Mouse (Mus musculus) thymus, adult 2 months (tissue): ENCODE results near the gene Krtap28-13. TPM values are rescaled to one million over a fixed set of nuclear protein-coding genes. Genes with fewer than 3 reads are reported as not detected.

Experiments
- DNase-seq: peaks from one replicate; pipeline ENCODE4 v3.0.0; 2021
- H3K27ac ChIP-seq: fragments of 200-500 bp; 2 replicates; pipeline ENCODE4 v1.5.1; 2012; ENCODE audit warnings: low read length, control low read depth; ENCODE audit not compliant: control insufficient read depth, insufficient read depth
- H3K27me3 ChIP-seq: fragments of 200-500 bp; 2 replicates; pipeline ENCODE4 v1.6.1; 2012; ENCODE audit warnings: mild to moderate bottlenecking, low read length, moderate library complexity, mixed read lengths; ENCODE audit not compliant: control insufficient read depth, insufficient read depth
- H3K36me3 ChIP-seq: fragments of 200-500 bp; 2 replicates; pipeline ENCODE4 v1.6.1; 2012; ENCODE audit warnings: mild to moderate bottlenecking, low read length, moderate library complexity; ENCODE audit not compliant: control insufficient read depth, insufficient read depth
- H3K4me1 ChIP-seq: fragments of 200-500 bp; replicated peaks from 2 replicates; pipeline ENCODE4 v1.6.1; 2012; ENCODE audit warnings: low read length; ENCODE audit not compliant: control insufficient read depth, insufficient read depth
- H3K4me3 ChIP-seq: fragments of 200-500 bp; 2 replicates; pipeline ENCODE4 v1.5.1; 2012; ENCODE audit warnings: mild to moderate bottlenecking, low read length, control low read depth, moderate library complexity; ENCODE audit not compliant: control insufficient read depth, insufficient read depth
- CTCF ChIP-seq: fragments of 200-500 bp; IDR thresholded peaks from 2 replicates; pipeline ENCODE4 v1.5.1; 2012; ENCODE audit warnings: mild to moderate bottlenecking, control low read depth, low read length, moderate library complexity, borderline replicate concordance; ENCODE audit not compliant: control insufficient read depth, poor library complexity, insufficient read depth; ENCODE audit errors: extremely low read depth
- POLR2A ChIP-seq: fragments of 200-500 bp; IDR thresholded peaks from 2 replicates; pipeline ENCODE4 v1.6.1; 2012; ENCODE audit warnings: mild to moderate bottlenecking, low read length, control low read depth, moderate library complexity; ENCODE audit not compliant: control insufficient read depth, poor library complexity, insufficient read depth; ENCODE audit errors: extremely low read depth
- WGBS: fragments of 180-500 bp; shearing (Covaris S2); methylation state at CpG from one replicate; pipeline ENCODE4 v1.1.7; 2018; 5-methylcytosine and 5-hydroxymethylcytosine counted together
- polyA plus RNA-seq: library from polyadenylated mRNA; depleted of rRNA; stranded (reverse); fragments of >200 nt; gene quantifications from 2 replicates; pipeline ENCODE4 v1.2.3, GENCODE M21; 2012; rRNA removed

Gene Krtap28-13
- not detected in 2 replicates for polyA plus RNA-seq

DNA sequence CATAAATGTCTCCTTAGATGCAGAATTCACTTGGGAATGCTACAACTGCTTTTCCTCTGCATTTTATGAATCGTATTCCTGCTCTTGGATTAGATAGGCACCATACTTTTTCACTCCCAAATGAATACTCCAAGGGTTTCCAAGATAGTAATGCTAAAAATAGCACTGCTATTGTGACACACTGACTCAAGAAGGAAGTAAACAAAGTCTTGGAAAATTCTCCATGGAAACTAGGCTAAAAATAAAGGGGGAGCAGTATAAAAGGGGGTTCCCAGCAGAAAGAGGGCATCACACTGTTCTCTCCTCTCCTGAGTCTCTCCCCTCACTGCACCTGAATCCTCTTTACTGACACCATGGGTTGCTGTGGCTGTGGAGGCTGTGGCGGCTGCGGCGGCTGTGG is at the start of gene Krtap28-13:
Gene Krtap28-13, plus strand, starts transcription at position 288 of the 400 bp plus-strand sequence.
- Histone ChIP-seq H3K4me1 (no peaks in the 10 kb centered on the region), H3K36me3 (no peaks in the 10 kb centered on the region), H3K27ac (no peak within 1 kb of the TSS), H3K27me3 (no peaks in the 10 kb centered on the region), H3K4me3 (no peak within 1 kb of the TSS)
- no peak for DNase-seq
- TF ChIP-seq CTCF: no peak
- no peak for TF ChIP-seq POLR2A
- 94% methylated on average over 4 of the region's 4 CpGs for WGBS

DNA sequence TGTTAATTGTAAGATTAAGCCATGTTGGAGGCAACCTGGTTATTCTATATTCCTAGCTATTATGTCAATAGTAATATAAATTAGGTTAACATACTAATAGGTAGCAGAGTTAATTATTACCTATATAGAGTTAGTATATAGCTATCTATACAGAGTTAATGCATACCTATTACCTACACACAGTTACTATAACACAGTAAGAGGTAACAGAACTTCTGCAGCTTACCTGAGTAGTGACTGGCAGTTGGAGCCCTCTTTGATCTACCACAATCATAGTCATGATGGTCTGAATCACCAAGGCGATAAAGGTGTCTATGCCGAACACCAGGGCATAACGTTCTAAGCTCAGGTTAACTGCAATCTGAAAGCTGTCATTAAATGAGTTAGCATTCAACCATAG is 46.3 kb upstream of the Krtap28-13 start:
- no peaks in the 10 kb centered on the region for H3K4me1 ChIP-seq
- TF ChIP-seq CTCF (no peak), POLR2A (no peak)
- no peaks in the 10 kb centered on the region for H3K27me3 ChIP-seq
- 95% methylated on average over 3 of the region's 3 CpGs for WGBS
- H3K27ac ChIP-seq: no peak overlapping the region
- no peak overlapping the region for H3K4me3 ChIP-seq
- DNase-seq: no peak
- H3K36me3 ChIP-seq: no peaks in the 10 kb centered on the region

DNA sequence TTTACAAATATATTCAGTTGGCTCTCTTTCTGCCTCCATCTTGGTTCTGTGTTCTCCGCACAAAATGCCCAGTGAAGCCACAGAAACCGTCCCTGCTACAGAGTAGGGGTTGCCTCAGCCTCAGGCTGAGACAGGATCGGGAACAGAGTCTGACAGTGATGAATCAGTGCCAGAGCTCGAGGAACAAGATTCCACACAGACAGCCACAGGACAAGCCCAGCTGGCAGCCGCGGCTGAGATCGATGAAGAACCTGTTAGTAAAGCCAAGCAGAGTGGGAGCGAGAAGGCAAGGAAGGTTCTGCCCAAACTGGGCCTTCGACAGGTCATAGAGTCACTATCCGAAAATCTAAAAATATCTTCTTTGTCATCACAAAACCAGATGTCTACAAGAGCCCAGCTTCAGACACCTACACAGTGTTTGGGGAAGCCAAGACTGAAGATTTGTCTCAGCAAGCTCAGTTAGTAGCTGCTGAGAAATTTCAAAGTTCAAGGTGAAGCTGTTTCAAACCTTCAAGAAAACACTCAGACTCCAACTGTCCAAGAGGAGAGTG is 45.3 kb upstream of the Krtap28-13 start:
- no peak overlapping the region for H3K4me3 ChIP-seq
- TF ChIP-seq CTCF: no peak
- no peak for TF ChIP-seq POLR2A
- H3K27me3 ChIP-seq: no peaks in the 10 kb centered on the region
- H3K4me1 ChIP-seq: no peaks in the 10 kb centered on the region
- 88% methylated on average over 10 of the region's 10 CpGs for WGBS
- no peak overlapping the region for H3K27ac ChIP-seq
- DNase-seq: no peak
- no peaks in the 10 kb centered on the region for H3K36me3 ChIP-seq

DNA sequence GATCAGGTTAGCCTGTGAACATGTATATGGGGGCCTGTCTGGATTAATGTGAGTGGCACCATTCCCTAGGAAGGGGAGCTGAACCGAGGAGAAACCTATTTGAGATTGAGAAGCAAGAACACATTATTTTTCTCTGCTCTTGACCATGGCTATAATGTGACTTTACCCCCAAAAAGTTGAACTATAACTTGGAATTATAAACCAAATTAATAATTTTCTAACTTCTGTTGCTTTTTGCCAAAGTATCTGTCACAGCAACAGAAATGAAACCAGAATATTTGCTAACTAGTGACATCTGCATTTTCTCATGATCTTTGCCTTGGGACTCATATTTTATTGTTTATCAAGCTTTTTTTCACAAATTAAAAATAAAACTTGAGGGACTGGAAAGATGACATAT is 44.2 kb upstream of the Krtap28-13 start:
- H3K4me3 ChIP-seq: no peak overlapping the region
- H3K4me1 ChIP-seq: no peaks in the 10 kb centered on the region
- no peaks in the 10 kb centered on the region for H3K27me3 ChIP-seq
- H3K27ac ChIP-seq: no peak overlapping the region
- TF ChIP-seq CTCF (no peak), POLR2A (no peak)
- 79% methylated on average over 1 of the region's 1 CpGs for WGBS
- no peaks in the 10 kb centered on the region for H3K36me3 ChIP-seq
- no peak for DNase-seq

DNA sequence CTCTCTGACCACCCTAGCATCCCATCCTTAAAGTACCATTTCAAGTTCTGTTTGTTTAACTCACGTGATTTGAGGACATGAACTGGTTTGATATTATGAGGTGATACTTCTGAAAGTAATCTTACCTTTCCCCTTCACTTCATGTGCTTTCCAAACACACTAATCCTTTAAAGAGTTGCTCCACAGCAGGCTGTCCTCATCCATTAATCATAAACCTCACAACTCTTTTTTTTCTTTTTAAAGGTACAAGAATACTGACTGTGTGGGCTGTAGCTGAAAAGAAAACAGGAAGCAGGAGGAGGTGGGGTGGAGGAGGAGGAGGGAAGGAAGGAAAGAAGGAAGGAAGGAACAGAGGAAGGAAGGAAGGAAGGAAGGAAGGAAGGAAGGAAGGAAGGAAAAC is 28.8 kb upstream of the Krtap28-13 start:
- no peak for TF ChIP-seq CTCF
- TF ChIP-seq POLR2A: no peak
- H3K4me1 ChIP-seq: no peaks in the 10 kb centered on the region
- DNase-seq: no peak
- H3K27ac ChIP-seq: no peak overlapping the region
- WGBS: 82% methylated on average over 1 of the region's 1 CpGs
- H3K4me3 ChIP-seq: no peak overlapping the region
- H3K27me3 ChIP-seq: no peaks in the 10 kb centered on the region
- H3K36me3 ChIP-seq: no peaks in the 10 kb centered on the region

DNA sequence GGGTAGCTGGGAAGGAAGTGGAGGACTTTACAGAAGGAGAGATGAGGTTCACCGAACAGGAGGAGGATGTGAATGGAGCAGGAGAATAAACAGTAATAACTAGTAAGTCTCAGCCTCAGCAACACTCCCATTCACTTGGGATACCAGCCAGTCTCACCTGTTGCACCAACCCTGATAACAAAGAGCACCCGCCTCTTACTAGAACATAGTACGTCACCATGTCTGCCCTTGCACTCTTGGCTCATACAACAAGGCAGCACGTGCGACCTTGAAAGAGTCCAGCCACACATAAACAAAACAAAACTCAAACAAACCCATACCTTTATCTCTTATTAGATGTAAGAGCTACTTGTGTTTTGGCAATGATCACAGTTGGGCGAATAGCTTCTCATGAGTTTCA is 28.2 kb upstream of the Krtap28-13 start:
- TF ChIP-seq CTCF: no peak
- no peak for TF ChIP-seq POLR2A
- DNase-seq: no peak
- Histone ChIP-seq H3K27ac (no peak overlapping the region), H3K4me1 (no peaks in the 10 kb centered on the region), H3K36me3 (no peaks in the 10 kb centered on the region), H3K4me3 (no peak overlapping the region), H3K27me3 (no peaks in the 10 kb centered on the region)
- 97% methylated on average over 6 of the region's 6 CpGs for WGBS

DNA sequence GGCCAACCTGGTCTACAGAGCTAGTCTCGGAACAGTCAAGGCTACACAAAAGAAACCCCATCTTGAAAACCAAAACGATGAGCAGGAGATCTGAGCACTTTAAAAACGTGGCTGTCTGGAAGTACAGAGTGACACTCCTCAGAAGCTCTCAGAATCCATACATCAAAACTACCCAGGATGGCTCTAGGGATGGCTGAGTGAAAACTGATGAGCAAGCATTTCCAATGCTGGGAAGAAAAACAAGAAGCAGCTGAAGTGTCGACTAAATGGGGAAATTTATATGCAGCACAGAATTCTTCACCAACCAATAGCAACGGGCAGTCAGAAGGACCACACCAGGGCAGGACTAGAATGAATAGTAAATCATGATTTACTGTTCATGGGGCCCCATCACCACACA is 26.2 kb upstream of the Krtap28-13 start:
- no peaks in the 10 kb centered on the region for H3K4me1 ChIP-seq
- no peaks in the 10 kb centered on the region for H3K36me3 ChIP-seq
- DNase-seq: no peak
- 83% methylated on average over 5 of the region's 5 CpGs for WGBS
- no peak for TF ChIP-seq CTCF
- TF ChIP-seq POLR2A: no peak
- no peaks in the 10 kb centered on the region for H3K27me3 ChIP-seq
- no peak overlapping the region for H3K4me3 ChIP-seq
- H3K27ac ChIP-seq: no peak overlapping the region
